Mouse (Mus musculus): ENCODE data around the gene Panx3.

Panx3 gene

GRCm38 (mm10) chr9:37634269-37634668 lies 34.8 kb downstream of the Panx3 start:
- no peak for DNase-seq (ENCODE audit: low read depth)

GRCm38 (mm10) chr9:37632305-37632704 lies 36.7 kb downstream of the Panx3 start:
- DNase-seq (ENCODE audit: low read depth), result no peak

DNA sequence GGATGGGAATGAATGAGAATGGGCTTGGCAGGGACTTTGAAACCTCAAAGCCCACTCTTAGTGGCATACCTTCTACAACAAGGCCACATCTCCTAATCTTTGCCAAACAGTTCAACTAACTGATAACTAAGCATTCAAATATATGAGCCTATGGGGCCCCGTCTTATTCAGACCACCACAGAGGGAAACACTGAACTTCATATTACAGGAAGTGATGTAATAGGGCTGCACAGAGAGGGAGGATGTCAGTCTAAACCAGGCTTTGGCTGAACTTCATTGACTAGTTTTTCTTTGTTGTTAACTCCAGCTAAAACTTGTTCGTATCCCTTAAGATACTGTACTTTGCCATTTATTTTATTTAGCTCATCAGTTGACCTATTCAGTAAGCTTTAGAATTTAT lies 39.1 kb downstream of the Panx3 start:
- no peak for DNase-seq (ENCODE audit: low read depth)

DNA sequence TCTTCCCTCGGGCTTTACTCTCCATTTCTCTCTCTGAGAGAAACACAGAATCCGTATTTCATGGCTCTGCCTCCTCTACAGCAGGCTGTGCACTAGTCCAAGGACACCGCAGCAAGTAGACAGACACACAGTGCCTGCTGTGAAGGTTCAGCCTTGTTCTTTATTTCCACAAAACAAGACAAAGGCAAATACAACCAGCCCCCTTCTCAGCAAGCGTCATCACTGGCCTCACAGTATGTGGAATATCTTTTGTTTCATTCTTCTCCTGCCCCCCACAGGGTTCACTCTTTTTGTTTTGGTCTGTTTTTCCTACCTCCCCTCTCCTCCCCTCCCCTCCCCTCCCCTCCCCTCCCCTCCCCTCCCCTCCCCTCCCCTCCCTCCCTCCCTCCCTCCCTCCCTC lies 40.5 kb downstream of the Panx3 start:
- no peak for DNase-seq (ENCODE audit: low read depth)

DNA sequence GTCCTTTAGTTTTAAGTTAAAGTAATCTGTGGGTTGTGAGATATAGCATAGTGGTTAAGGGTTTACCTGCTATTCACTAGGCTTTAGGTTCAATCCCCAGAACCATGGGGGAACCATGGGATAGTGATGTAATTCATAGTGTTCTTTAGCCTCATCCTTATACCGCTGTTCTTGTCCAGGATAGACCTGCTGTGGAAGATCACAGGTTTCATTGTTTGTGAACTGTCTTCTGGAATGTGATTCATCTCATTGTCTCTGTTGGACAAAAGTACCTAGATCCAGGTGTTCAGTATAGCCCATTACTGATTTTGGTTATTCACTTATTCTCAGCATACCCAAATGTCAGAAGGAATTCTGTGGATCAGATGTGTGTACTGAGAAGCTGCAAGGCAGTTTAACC lies 41.8 kb downstream of the Panx3 start:
- no peak for DNase-seq (ENCODE audit: low read depth)

GRCm38 (mm10) chr9:37626103-37626567 lies 42.9 kb downstream of the Panx3 start:
- DNase-seq (ENCODE audit: low read depth), result no peak

DNA sequence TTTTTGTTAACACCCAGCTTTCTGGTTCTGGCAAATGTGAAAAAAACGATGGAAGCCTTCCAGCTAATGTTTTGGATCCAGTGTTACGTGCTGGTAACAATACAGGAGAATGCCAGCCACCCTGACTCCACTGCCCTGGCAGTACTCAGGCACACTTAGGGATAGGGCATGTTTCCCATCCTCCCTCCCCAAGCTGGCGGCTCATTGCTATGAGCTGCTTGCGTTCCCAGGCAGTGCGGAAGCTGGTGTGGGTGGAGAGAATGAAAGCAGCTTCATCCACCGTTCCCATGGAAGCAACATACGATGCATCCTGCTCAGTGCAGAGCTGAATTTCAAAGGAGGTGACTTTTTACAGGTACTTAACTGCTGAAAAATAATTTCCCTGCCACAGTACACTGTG lies 43.4 kb downstream of the Panx3 start:
- no peak for DNase-seq (ENCODE audit: low read depth)

GRCm38 (mm10) chr9:37625129-37625528 lies 43.9 kb downstream of the Panx3 start:
- DNase-seq (ENCODE audit: low read depth), result no peak

GRCm38 (mm10) chr9:37624502-37624901 lies 44.5 kb downstream of the Panx3 start:
- no peak for DNase-seq (ENCODE audit: low read depth)

DNA sequence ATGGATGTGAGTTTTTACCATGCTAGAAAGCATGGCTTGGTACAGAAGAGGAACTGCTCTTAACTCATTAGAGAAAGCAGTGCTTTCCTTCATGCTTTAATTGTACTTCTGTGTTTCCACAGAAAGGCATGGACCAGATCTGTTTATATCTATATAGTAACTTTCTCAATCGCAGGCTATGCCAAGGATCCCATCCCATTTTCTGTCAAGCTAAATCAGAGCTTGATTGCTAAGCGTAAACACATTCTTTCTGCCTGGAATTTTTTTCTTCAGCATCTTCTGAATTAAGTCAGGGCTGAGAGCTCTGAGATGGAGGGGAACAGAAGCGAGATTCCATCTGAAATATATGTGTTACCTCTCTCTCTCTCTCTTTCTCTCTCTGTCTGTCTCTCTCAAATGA lies 45.1 kb downstream of the Panx3 start:
- DNase-seq (ENCODE audit: low read depth), result no peak

GRCm38 (mm10) chr9:37621290-37621689 lies 47.7 kb downstream of the Panx3 start:
- DNase-seq (ENCODE audit: low read depth), result no peak

GRCm38 (mm10) chr9:37616770-37617169 lies 52.3 kb downstream of the Panx3 start:
- peak; percentile 62 for DNase-seq (ENCODE audit: low read depth)

- no peak for DNase-seq (ENCODE audit: low read depth)
These were observed 53.8 kb downstream of the Panx3 start for GRCm38 (mm10) chr9:37615220-37615619.

DNA sequence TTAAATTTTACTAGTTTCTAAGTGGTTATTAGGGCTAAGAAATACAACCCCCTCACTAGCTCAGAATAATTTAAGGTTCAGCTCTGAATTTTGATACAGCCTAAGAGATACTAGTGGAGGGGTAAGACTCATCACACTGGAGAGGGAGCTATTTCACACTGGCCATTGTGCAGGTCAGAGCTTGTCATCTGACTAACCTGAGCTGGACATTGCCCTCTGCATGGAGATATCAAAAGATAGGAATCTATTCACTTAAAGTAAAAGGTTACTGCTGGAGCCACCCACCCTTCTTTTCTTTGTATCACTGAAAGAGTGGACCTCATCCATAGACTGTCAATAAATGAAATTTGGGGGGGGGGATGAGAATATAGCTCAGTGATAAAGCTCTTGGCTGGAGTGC lies 54.7 kb downstream of the Panx3 start:
- no peak for DNase-seq (ENCODE audit: low read depth)

DNA sequence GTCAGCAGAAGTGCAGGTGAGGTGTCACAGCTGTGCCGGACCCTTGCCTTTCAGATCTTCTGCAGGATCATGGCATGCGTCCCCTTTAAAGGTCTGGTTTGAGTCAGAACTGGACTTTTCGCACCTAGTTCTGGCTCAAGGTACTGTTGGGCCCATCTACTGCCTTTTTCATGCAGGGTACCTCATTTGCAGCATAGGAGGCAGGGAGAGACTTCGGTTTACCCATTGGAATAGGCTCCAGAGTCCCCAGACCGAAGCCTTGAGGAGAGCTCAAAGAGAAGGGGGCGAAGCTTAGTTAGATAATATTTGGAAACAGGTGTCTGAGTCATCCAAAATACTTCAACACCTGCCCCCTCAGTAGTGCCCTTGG lies 55.1 kb downstream of the Panx3 start:
- no peak for DNase-seq (ENCODE audit: low read depth)

DNA sequence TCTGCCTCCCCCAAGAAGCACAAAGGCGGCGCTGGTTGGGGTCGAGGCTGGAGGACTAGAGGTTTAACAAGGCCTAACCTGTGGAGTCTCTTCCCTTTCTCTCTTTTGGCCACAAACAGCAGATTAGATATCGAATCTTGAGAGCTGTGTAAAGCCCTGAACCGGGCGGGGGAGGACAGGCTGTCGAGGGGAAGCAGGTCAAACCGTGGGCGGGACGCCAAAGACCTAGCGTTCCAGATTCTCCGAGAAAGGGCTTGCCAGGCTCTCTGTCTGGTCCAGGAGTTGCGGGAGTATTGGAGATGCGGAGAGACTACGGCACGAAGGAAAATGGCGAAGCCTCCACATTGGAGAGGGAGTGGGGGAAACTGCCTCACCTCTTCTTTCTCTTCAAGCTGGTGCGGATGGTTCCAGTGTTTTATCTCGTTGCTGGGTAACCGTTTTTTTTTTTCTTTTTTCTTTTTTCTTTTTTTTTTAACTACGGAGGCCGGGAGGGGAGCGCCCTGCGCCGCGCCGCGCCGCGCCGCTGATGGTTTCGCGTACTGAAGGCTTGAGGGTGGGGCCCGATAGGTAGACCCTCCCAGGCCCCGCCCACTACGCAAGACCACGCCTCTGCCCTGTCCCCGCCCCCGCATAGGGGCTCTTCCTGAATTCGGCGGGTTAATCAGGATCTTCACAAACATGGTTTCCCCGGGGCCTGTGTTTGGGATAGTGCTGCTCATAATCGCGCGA lies 55.7 kb downstream of the Panx3 start, which contains the start of gene Spa17:
TSS of gene Spa17 (minus strand) at position 541 of the 729 bp plus-strand sequence.
- peak; percentile 96 for DNase-seq (ENCODE audit: low read depth)

Measured in NIH3T3 (cell line).